Mouse (Mus musculus) ES-Bruce4 (cell line): ENCODE measurements around the gene Tgfa.

Experiments
- CTCF ChIP-seq: IDR thresholded peaks from one replicate; pipeline ENCODE4 v1.8.1; 2011; ENCODE audit warnings: low read depth, low read length
- POLR2A ChIP-seq: IDR thresholded peaks from one replicate; pipeline ENCODE4 v1.8.1; 2011; ENCODE audit warnings: low read length; ENCODE audit not compliant: insufficient read depth

DNA sequence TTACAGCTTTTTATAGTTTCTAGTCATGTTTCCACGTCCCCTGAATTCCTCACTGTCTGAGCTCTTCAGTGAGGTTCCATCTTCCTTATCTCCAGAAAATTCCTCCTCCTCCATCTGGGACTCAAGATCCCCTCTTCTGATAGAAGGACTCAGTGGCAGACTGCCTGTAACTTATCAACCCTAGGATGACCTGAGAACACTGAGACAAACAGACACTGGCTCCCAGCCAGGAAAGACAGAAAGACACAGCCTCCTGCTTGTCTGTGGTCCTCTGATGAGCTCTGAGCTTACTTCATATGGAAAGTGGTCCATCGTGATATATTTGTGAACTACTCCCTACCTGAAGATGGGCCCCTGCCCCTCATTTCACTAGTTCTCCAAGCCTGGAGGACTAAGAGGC lies 40.5 kb upstream of the Tgfa start:
- TF ChIP-seq CTCF (no peak), POLR2A (no peak)
